Mouse (Mus musculus) heart, adult 2 months (tissue): ENCODE results near the gene Sp3.

Experiments used
- CTCF ChIP-seq: fragments of 200-600 bp; IDR thresholded peaks from 2 replicates; pipeline ENCODE4 v1.8.1; 2022; ENCODE audit warnings: antibody characterized with exemption, mild to moderate bottlenecking, moderate library complexity
- EP300 ChIP-seq: fragments of 200-500 bp; IDR thresholded peaks from 2 replicates; pipeline ENCODE4 v1.6.1; 2011; ENCODE audit warnings: low read depth, low read length, control low read depth; ENCODE audit not compliant: insufficient read depth
- POLR2A ChIP-seq: fragments of 200-500 bp; IDR thresholded peaks from 2 replicates; pipeline ENCODE4 v1.6.1; 2011; ENCODE audit warnings: mild to moderate bottlenecking, low read depth, low read length, control low read depth; ENCODE audit not compliant: insufficient read depth

GRCm38 (mm10) chr2:72992497-72992896, 12.3 kb upstream of the Sp3 start:
- no peak for TF ChIP-seq POLR2A
- TF ChIP-seq CTCF, result no peak
- TF ChIP-seq EP300, result no peak
